Mouse (Mus musculus) CH12.LX (cell line): ENCODE measurements around the gene Cyp4a14.

Experiments
- CTCF ChIP-seq, 2 experiments: IDR thresholded peaks in 1 of 2; conservative IDR thresholded peaks in 1 of 2; 2 replicates each; pipeline ENCODE4 v1.5.1; 2011 to 2012; ENCODE audit warnings: low read depth in 2 of 2, low read length in 2 of 2, improper control_type of control experiment in 1 of 2, inconsistent platforms in 1 of 2, mild to moderate bottlenecking in 1 of 2, moderate library complexity in 1 of 2
- EP300 ChIP-seq: IDR thresholded peaks from 2 replicates; pipeline ENCODE4 v1.6.1; 2011; ENCODE audit warnings: low read length, improper control_type of control experiment
- RAD21 ChIP-seq: IDR thresholded peaks from 2 replicates; pipeline ENCODE4 v1.6.1; 2011; ENCODE audit warnings: low read depth, mild to moderate bottlenecking, low read length, improper control_type of control experiment, moderate library complexity
- ZC3H11A ChIP-seq: IDR thresholded peaks from 2 replicates; pipeline ENCODE4 v1.6.1; 2012; ENCODE audit warnings: low read depth, mild to moderate bottlenecking, inconsistent platforms, low read length, improper control_type of control experiment

DNA sequence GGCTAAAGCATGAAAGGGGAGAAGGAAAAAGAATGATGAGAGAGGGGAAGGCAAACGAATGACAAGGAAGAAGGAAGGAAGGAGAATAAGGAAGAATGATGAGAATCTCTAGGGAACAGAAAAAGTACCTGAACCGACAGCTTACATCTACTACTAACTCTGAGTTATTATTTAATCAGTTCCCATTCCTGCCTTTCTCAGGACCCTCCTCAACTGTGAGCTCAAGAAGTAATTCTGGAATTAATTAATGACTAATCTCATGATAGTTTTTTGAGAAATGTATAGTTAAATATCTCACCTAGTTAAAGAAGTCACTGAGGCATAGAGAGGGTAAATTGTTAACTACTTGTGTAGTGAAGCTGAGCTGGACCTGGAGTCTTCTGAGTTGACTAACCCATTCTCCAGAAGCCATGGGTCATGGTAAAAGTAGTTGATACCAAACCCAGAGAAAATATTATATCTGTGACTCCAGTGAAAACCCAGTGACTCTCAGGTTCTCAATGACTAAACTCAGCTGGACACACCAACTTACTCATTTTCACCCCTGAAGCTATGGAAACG lies 45.3 kb downstream of the Cyp4a14 start:
- TF ChIP-seq ZC3H11A = no peak
- no peak for TF ChIP-seq CTCF (conservative IDR thresholded peaks at IDR 0.05 in 1 of 2, IDR thresholded peaks at IDR 0.05 in 1 of 2; ENCODE audit: low read depth in 2 of 2, low read length in 2 of 2)
- TF ChIP-seq EP300 = no peak
- no peak for TF ChIP-seq RAD21
